Mouse (Mus musculus) heart, embryonic 12.5 days (tissue): ENCODE data around the gene Zbtb48. TPM values are rescaled to one million over a fixed set of nuclear protein-coding genes. Genes with fewer than 3 reads are reported as not detected.

Experiments
- ATAC-seq: fragments of 200-750 bp; cut with Nextera tagmentation; 2 replicates; pipeline ENCODE4 v1.8.0; 2017; ENCODE audit warnings: moderate TSS enrichment, moderate library complexity; ENCODE audit not compliant: insufficient number of reproducible peaks, low FRiP score
- H3K27ac ChIP-seq: fragments of 300-500 bp; sonication (generic); 2 replicates; pipeline ENCODE4 v1.5.1; 2016; ENCODE audit warnings: mild to moderate bottlenecking, moderate library complexity; ENCODE audit not compliant: poor library complexity, severe bottlenecking
- H3K27me3 ChIP-seq: fragments of 300-500 bp; sonication (generic); replicated peaks from 2 replicates; pipeline ENCODE4 v1.6.1; 2016; ENCODE audit warnings: mild to moderate bottlenecking, moderate library complexity
- H3K36me3 ChIP-seq: fragments of 300-500 bp; sonication (generic); 2 replicates; pipeline ENCODE4 v1.6.1; 2016; ENCODE audit warnings: mild to moderate bottlenecking, moderate library complexity
- H3K4me1 ChIP-seq: fragments of 300-500 bp; sonication (generic); replicated peaks from 2 replicates; pipeline ENCODE4 v1.6.1; 2016; ENCODE audit warnings: mild to moderate bottlenecking
- H3K4me2 ChIP-seq: fragments of 300-500 bp; sonication (generic); 2 replicates; pipeline ENCODE4 v1.6.1; 2016; ENCODE audit warnings: mild to moderate bottlenecking, moderate library complexity
- H3K4me3 ChIP-seq: fragments of 300-500 bp; sonication (generic); 2 replicates; pipeline ENCODE4 v1.5.1; 2016; ENCODE audit warnings: mild to moderate bottlenecking
- H3K9ac ChIP-seq: fragments of 300-500 bp; sonication (generic); 2 replicates; pipeline ENCODE4 v1.6.1; 2016; ENCODE audit warnings: mild to moderate bottlenecking, moderate library complexity
- H3K9me3 ChIP-seq: fragments of 300-500 bp; sonication (generic); replicated peaks from 2 replicates; pipeline ENCODE4 v1.6.1; 2016; ENCODE audit warnings: mild to moderate bottlenecking, moderate library complexity
- WGBS: fragments of 180-500 bp; shearing (Covaris S2); methylation state at CpG from one replicate; pipeline ENCODE4 v1.1.7; 2016; 5-methylcytosine and 5-hydroxymethylcytosine counted together
- polyA plus RNA-seq: library from polyadenylated mRNA; unstranded; fragments of >200 nt; fragmentation: Nextera tagmentation; extraction: Ambion mirVana; gene quantifications from 2 replicates; pipeline ENCODE4 v1.2.1, GENCODE M21; 2016

Zbtb48 gene
- polyA plus RNA-seq, 1 experiment from 2014 or later = 13.9 TPM

DNA sequence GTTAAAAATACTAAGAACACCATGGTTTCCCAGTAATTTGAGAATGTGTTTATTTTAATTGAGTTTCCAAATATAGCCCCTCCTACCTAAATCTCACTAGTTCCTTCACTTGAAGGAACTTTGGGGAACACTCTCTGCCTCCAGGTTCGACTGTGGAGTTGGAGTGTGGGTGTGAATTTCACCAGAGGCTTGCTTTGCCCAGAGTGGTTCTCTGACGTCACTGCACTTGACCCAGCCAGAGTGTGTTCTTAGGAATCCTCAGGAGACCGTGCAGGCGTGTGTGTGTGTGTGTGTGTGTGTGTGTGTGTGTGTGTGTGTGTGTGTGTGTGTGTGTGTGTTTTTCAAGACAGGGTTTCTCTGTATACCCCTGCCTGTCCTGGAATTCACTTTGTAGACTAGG, 26.6 kb downstream of the Zbtb48 start:
- Histone ChIP-seq H3K36me3 (no peaks in the 10 kb centered on the region), H3K9me3 (no peaks in the 10 kb centered on the region), H3K4me3 (no peak overlapping the region), H3K4me1 (peaks cover 15% of the 10 kb centered on the region), H3K27me3 (no peaks in the 10 kb centered on the region), H3K27ac (no peak overlapping the region), H3K4me2 (no peak overlapping the region), H3K9ac (no peak overlapping the region)
- no peak for ATAC-seq
- WGBS = 38% methylated on average over 4 of the region's 4 CpGs

DNA sequence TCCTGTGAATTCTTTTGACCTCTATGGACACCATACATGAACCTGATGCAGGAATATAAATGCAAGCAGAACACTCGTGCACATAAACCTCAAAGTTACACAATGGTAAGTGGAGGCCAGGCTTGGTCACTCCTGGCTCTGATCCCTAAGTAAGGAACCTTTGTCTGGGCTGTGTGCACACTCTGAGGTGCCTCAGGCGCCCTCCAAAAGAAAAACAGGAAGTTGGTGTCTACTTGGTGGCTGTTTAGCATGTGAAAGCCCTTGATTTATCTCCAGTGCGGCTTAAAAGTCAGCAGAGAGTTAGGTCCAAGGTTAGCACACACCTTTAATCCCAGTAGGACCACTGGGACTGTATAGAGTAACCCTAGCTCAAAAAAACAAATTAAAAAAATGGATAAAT, 28.0 kb downstream of the Zbtb48 start:
- Histone ChIP-seq H3K9me3 (no peaks in the 10 kb centered on the region), H3K4me1 (peaks cover 16% of the 10 kb centered on the region), H3K4me3 (no peak overlapping the region), H3K27me3 (no peaks in the 10 kb centered on the region), H3K4me2 (no peak overlapping the region), H3K9ac (no peak overlapping the region), H3K27ac (no peak overlapping the region), H3K36me3 (no peaks in the 10 kb centered on the region)
- 51% methylated on average over 3 of the region's 3 CpGs for WGBS
- no peak for ATAC-seq

DNA sequence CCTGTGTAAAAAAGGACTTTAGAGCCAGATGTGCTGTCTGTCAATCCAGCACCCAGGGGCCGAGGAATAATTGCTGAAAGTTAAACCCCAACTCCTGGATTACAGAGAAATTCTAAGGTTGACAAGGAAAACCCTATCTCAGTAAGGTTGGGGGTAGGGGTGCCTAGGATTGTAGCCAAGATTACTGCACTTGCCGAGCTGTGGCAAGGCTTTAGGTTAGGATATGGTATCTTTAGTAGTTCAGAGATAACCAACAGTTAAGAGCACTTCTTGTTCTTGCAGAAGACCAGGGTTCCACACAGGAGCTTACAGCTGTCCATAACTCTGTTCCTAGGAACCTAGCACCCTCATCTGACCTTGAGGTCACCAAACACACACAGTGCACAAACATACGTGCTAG, 29.8 kb downstream of the Zbtb48 start:
- peak overlapping the region; percentile 85 for H3K9ac ChIP-seq
- no peaks in the 10 kb centered on the region for H3K9me3 ChIP-seq

DNA sequence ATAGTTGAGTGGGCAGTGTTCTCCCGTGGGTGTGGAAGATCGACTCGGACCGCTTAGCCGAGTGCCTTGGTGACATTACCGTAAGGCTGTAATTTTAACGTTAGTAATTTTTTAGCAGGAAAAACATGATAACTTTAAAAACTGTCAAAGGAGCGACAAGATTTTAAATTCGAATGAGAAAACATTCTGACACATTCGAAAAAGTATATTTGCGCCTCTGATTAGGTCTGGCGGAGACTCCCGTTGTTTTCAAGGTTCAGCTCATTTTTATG, 30.6 kb downstream of the Zbtb48 start:
- 3% methylated on average over 13 of the region's 13 CpGs for WGBS
- H3K27me3 ChIP-seq = no peaks in the 10 kb centered on the region

More for the DNA sequence above, 29.8 kb downstream of the Zbtb48 start:
- Histone ChIP-seq H3K27me3 (no peaks in the 10 kb centered on the region), H3K4me1 (peaks cover 32% of the 10 kb centered on the region), H3K36me3 (peaks cover 6% of the 10 kb centered on the region), H3K4me2 (peak overlapping the region; percentile 67), H3K4me3 (peak overlapping the region; percentile 99), H3K27ac (no peak overlapping the region)
- no peak for ATAC-seq
- WGBS = 48% methylated on average over 3 of the region's 3 CpGs

DNA sequence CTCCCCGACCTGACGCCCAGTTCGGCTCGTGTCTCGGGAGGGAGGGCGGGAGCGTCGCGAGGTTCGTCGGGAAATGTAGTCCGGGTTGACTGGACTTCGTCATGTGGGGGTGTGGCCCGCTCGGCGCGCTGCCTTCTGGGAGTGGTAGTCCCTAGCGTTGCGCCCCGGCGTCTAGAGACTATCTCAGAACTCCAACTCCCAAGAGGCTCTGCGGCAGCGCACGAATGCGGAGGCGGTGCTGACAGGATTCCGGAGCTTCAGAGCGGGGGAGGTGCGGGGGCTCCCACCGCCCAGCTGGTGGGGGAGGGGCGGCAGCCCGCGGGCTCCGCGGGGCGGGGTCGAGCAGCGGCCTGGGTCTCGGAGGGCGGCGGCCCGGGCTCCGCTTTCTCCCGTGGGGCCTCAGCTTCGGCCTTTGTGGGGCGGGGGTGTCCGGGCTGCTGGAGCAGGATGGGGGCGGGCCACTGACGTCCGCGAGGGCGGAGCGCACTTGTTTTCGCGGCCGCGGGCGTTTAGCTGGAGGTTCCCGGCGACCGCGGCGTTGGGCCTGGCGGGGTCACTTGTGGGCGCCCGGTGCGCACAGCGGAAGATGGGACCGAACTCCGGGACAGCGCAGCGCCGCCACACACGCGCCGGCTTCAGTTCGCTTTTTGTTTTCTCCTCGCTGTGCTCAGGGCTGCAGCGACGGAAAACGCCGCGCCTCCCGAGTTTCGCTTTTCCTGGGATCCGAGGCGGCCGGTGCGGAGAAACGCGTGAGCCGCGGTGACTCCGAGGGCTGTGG, 31.1 kb downstream of the Zbtb48 start, which contains the start of gene Phf13:
Gene Phf13, minus strand, starts transcription at position 86 of the 778 bp plus-strand sequence.
- H3K9ac ChIP-seq = peak within 1 kb of the TSS; percentile 100
- H3K36me3 ChIP-seq = peaks cover 19% of the 10 kb centered on the region
- WGBS = under 1% methylated on average over 93 of the region's 94 CpGs
- peak within 1 kb of the TSS; percentile 99 for H3K4me3 ChIP-seq
- peak; percentile 97 for ATAC-seq
- H3K27me3 ChIP-seq = no peaks in the 10 kb centered on the region
- H3K4me2 ChIP-seq = peak within 1 kb of the TSS; percentile 89
- H3K27ac ChIP-seq = peak within 1 kb of the TSS; percentile 90
- H3K9me3 ChIP-seq = no peaks in the 10 kb centered on the region
- H3K4me1 ChIP-seq = peaks cover 32% of the 10 kb centered on the region

More for the DNA sequence above, 30.6 kb downstream of the Zbtb48 start:
- peaks cover 14% of the 10 kb centered on the region for H3K36me3 ChIP-seq
- no peak for ATAC-seq
- H3K4me3 ChIP-seq = peak overlapping the region; percentile 99
- no peaks in the 10 kb centered on the region for H3K9me3 ChIP-seq
- H3K27ac ChIP-seq = peak overlapping the region; percentile 90
- peaks cover 32% of the 10 kb centered on the region for H3K4me1 ChIP-seq
- H3K4me2 ChIP-seq = peak overlapping the region; percentile 67
- H3K9ac ChIP-seq = peak overlapping the region; percentile 85

DNA sequence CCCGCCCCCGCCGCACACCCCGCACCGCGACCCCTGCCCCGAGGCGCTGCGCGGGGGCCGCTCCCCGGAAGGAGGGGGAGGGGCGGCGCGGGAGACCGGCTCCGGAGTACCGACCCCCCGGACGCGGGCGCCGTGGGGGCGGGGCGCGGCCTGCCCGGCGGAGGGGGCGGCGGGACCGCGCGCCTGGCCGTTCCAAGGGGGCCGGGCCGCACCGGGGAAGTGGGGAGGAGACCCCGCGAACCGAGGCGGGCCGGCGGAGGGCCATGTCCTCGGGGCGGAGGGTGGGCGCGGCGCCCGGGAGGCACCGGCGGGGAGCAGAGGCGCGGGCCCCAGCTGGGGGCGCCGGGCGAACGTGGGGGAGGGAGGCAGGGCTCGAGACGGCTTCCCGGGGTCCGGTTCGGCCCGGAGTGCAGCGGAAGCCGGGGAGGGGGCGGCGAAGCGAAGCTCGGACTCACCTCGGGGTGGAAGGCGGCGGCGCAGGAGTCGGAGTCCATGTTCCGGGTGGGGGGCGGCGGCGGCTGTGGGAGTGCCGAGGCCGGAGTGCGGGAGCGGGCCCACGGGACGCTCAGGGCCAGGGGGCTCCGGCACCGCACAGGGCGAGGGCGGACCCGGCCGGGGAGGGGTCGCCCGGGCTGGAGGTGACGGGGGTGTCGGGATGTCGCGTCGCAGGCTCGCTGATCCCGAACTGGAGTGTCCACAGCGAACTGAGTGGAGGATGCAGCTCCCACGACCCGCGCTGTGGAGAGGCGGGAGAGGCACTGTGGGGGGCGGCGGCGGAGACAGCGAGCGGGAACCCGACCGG, 31.9 kb downstream of the Zbtb48 start:
- no peaks in the 10 kb centered on the region for H3K27me3 ChIP-seq
- peak; percentile 15 for ATAC-seq
- H3K9ac ChIP-seq = peak overlapping the region; percentile 100
- peaks cover 28% of the 10 kb centered on the region for H3K4me1 ChIP-seq
- under 1% methylated on average over 72 of the region's 111 CpGs for WGBS
- peak overlapping the region; percentile 85 for H3K27ac ChIP-seq
- peak overlapping the region; percentile 89 for H3K4me2 ChIP-seq
- H3K4me3 ChIP-seq = peak overlapping the region; percentile 99
- H3K9me3 ChIP-seq = no peaks in the 10 kb centered on the region
- peaks cover 27% of the 10 kb centered on the region for H3K36me3 ChIP-seq

DNA sequence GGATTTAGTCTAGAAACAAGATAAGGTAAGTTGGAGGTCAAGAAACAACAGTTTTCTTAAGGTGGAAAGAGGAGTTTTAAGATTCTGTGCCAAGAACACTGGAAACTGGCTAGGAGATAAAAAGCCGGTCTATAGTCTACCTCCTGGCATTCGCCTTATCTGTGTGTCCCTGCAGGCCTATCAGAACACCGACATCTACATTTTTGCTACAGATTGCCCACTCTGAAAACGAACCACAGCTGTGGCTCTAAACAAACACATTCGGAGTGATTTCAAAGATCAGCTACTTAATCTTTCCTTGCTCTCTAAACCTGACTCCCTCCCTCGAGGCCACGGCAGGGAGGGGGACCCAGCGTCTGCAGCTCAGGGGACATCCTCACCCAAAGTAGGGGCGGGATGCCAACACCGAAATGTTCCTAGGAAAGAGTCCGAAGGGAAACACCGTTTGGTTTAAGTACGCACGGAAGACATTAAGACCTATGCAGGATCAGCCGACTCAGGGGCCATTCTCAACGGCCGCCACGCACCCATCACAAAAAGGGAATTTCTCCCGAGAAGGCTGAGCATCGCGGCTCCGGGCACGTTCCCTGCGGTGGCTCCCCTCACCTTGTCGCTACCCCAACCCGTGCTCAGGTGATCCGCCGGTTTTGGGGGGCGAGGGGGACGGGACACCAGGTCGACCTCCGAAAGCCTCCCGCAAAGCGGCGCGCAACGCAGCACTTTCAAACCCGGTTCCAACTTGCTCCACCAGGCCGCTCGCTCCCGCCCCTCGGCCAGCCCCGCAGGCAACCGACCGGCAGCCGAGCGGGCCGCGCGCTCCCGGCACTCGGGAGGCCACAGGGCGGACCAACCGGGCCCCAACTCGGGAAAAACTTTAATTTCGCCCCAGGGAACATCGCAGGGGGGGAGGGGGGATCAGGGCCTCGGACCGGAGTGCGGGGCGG, 33.0 kb downstream of the Zbtb48 start:
- WGBS = 1% methylated on average over 55 of the region's 61 CpGs
- Histone ChIP-seq H3K9me3 (no peaks in the 10 kb centered on the region), H3K27me3 (no peaks in the 10 kb centered on the region), H3K36me3 (peaks cover 31% of the 10 kb centered on the region), H3K27ac (peak overlapping the region; percentile 85), H3K4me2 (peak overlapping the region; percentile 89), H3K4me1 (peaks cover 28% of the 10 kb centered on the region), H3K4me3 (peak overlapping the region; percentile 99), H3K9ac (peak overlapping the region; percentile 100)
- no peak for ATAC-seq

DNA sequence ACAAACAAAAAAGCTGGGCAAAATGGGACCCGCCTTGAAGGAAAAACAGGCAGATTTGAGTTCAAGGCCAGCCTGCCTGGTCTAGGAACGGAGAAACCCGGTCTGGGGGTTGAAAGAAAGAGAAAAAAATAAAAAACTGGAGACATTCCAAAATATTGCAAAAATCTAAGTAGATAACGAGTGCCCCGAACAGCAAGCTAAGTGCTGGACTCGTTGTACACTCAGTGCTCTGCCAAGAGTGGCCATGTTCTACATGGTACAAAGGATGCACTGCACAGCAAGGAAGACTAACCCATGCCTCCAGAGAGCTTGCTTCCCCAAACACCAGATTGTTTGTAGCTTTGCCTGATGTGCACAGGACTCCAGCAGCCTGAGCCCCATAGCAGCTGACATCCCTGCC, 34.4 kb downstream of the Zbtb48 start:
- peak overlapping the region; percentile 11; the same call in 1 of the 2 replicates for H3K4me2 ChIP-seq
- H3K4me3 ChIP-seq = no peak overlapping the region
- no peaks in the 10 kb centered on the region for H3K27me3 ChIP-seq
- peak overlapping the region; percentile 38; the same call in 1 of the 2 replicates for H3K9ac ChIP-seq
- H3K36me3 ChIP-seq = peaks cover 31% of the 10 kb centered on the region
- no peak overlapping the region for H3K27ac ChIP-seq
- 70% methylated on average over 6 of the region's 6 CpGs for WGBS
- H3K4me1 ChIP-seq = peaks cover 35% of the 10 kb centered on the region
- H3K9me3 ChIP-seq = no peaks in the 10 kb centered on the region
- no peak for ATAC-seq

DNA sequence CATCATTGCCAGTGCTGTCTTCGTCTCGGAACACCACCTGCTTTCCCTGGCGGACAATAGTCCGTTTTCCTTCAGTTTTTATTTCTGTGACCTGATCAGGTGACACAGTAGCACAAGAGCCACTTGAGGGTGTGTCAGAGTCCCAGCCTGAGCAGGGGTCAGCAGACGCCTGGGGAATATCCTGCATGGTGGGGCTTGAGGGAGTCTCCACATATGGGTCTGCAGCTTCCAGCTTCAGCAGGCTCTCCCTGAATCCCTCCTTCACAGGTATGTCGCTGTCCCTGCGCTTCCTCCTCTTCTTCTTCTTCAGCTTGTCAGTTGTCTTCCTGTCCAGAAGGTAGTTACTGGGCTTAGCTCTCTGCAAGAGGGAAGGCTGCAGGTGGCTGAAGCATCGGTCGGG, 35.4 kb downstream of the Zbtb48 start:
- H3K4me2 ChIP-seq = no peak overlapping the region
- WGBS = 87% methylated on average over 9 of the region's 9 CpGs
- H3K4me3 ChIP-seq = no peak overlapping the region
- peaks cover 33% of the 10 kb centered on the region for H3K4me1 ChIP-seq
- ATAC-seq = no peak
- H3K9ac ChIP-seq = no peak overlapping the region
- no peaks in the 10 kb centered on the region for H3K27me3 ChIP-seq
- no peak overlapping the region for H3K27ac ChIP-seq
- no peaks in the 10 kb centered on the region for H3K9me3 ChIP-seq
- peaks cover 31% of the 10 kb centered on the region for H3K36me3 ChIP-seq

DNA sequence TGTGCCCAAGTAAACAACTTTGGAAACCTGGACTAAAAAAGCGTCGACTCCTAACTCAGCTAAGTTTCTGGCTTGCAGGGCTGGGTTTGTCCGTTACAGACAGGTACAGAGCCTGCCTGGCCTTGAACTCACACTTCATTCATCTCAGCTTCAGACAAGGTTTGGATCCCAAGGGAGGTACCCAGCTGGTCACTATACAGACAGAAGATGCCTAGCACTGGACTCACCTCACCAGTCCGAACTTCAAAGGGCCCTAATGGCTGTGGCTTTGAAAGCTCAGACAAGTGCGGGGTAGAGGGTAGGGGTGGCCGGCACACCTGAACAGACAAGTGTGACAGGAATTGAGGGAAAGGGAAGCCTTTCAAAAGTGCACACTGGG, 38.4 kb downstream of the Zbtb48 start:
- peak overlapping the region; percentile 86 for H3K9ac ChIP-seq
- H3K4me1 ChIP-seq = peaks cover 42% of the 10 kb centered on the region
- peaks cover 39% of the 10 kb centered on the region for H3K36me3 ChIP-seq
- WGBS = 38% methylated on average over 6 of the region's 6 CpGs
- peak overlapping the region; percentile 85 for H3K4me2 ChIP-seq
- peak overlapping the region; percentile 64; the same call in 1 of the 2 replicates for H3K27ac ChIP-seq
- H3K9me3 ChIP-seq = no peaks in the 10 kb centered on the region
- H3K4me3 ChIP-seq = peak overlapping the region; percentile 69
- ATAC-seq = no peak
- no peaks in the 10 kb centered on the region for H3K27me3 ChIP-seq
